Mouse (Mus musculus) spleen, adult 2 months (tissue): ENCODE measurements at regions not wholly inside any gene's neighbourhood (a gene's known extent, or its start where the extent isn't known, plus 50 kb on each side); places are given as distances from the start of the nearest gene placed in this dataset.

Experiments
- CTCF ChIP-seq: fragments of 200-500 bp; IDR thresholded peaks from 2 replicates; pipeline ENCODE4 v1.5.1; 2011; ENCODE audit warnings: mild to moderate bottlenecking, inconsistent platforms; ENCODE audit not compliant: insufficient read depth, insufficient read length, insufficient replicate concordance; ENCODE audit errors: extremely low read depth
- POLR2A ChIP-seq: fragments of 200-500 bp; IDR thresholded peaks from 2 replicates; pipeline ENCODE4 v1.6.1; 2011; ENCODE audit warnings: low read depth, low read length, inconsistent platforms

DNA sequence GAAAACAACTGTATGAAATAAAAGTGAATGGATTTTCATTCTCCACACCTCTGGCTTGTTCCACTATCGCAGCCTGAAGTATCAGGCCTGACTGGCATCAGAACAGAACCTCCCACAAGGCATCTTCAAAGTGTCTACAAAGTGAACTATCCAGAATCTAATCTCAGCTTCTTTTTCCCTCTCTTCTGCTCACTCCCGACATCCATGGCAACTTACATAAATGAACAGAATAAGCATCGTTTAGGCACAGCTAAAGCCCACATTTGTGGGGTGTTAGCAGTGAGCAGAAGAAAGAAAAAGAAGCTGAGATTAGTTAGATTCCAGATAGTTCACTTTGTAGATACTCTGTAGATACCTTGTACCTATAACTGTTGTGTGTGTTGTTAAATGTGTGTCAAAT, 182.0 kb downstream of the Lmo4 start:
- no peak for TF ChIP-seq POLR2A
- no peak for TF ChIP-seq CTCF
